Mouse (Mus musculus) retina, embryonic 14.5 days (tissue): Measurements from ENCODE around the gene Slc26a1.

Experiments
- DNase-seq: peaks from one replicate; pipeline ENCODE4 v3.0.0-alpha.2; 2015; ENCODE audit warnings: low spot score

The Slc26a1 gene

GRCm38 (mm10) chr5:108691152-108691551 lies 15.8 kb upstream of the Slc26a1 start:
- DNase-seq = no peak

DNA sequence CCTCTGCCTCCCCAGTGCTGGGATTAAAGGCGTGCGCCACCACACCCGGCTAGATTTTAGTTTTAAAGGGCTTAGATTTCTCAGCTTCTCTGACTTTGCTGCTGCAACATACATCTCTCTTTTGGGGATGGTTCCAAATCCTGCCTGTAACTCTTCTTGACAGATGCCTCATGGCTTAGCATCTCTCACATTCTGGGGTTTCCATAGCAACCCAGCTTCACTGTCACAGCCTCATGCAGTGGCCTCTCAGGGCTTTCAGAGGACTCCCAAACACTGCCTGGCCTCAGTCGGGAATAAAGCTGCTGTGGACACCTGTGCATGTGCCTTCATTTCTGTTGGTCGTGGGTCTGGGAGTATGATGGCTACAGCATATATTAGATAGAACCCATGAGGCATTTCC lies 13.7 kb upstream of the Slc26a1 start:
- DNase-seq = peak; percentile 30

DNA sequence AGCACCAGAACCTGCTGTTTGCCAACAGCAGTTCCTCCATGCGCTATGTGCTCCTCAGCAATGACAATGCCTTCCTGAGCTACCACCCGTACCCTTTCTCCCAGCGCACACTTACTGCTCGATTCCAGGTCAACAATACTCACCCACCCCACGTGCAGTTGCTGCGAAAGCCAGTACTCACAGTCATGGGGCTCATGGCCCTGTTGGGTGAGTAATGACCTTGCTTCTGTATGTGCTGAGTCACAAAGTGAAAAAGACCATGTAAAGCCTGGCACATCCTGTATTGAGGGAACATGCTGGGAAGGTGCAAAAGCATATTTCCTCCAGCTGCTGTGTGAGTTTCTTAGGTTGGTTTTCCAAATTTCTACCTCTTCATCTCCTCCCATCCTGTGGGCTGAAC lies 5.5 kb upstream of the Slc26a1 start:
- no peak for DNase-seq

DNA sequence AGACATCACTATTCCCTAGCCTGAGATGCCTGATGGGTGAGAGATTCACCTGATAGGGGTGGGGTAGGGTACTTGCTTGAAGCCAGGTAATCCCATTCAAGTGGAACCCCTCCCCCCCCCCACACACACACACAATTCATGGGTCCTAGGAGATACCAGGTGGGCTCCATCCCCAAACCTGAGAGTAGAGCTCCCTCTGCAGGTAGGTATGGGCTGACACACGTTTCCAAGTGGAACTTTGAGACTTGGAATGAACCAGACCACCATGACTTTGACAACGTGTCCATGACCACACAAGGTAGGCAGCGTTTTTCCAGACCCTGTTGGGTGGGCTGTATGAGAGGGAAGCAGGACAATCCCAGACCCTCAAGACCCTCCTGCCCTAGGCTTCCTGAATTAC lies 4.5 kb upstream of the Slc26a1 start:
- DNase-seq = no peak

DNA sequence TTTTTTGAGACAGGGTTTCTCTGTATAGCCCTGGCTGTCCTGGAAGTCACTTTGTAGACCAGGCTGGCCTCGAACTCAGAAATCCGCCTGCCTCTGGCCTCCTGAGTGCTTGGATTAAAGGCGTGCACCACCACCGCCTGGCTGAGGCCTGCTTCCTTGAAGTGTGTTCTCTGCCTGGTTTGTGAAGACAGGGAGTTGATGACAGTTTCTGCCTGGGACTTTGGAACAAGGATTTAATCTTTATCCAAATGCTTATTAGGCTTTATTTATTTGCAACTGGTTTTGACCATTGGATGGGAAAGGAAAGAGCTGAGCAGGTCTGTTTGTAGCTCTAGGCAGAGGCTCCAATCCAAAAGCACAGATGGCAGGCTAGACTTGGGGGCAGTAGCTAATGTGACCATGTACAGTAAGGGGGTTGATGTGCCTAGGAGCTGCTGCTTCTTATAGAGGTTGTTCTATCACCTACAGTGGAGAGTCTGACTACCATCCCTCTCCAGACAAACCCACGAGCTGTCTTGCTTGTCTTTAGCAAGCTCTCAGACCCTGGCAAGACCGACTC lies 3.0 kb upstream of the Slc26a1 start:
- no peak for DNase-seq

DNA sequence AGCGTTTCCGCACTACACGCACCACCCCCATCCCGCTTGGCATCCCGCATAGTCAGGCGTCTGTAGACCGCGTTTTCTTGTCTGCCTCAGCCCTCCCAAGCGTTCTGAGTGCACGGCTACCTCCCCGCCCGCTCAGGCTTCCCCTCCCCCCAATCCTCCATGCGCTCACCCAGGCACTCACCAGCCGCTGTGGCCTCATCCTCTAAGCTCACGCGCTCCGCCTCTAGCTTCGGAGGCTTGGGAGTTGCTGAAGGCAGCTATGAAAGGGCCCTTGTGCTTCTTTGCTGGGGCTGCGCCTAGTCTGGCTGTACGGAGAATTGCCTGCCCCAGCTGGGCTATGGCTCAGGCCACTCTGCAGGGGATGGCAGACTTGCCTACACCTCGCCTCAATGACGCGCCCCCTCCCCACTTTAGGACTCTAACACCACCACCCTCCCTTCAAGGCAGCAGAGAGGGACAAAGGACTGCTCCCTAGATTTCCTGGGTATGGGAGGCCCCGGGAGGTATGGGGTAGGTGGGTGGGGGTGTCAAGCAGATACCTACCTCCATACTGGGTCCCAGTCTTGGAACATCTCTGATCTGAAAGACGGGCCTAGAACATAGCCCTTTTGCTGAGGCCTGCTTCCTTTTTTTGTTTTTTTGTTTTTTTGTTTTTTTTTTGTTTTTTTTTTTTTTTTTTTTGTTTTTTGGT lies 2.4 kb upstream of the Slc26a1 start:
- peak; percentile 76 for DNase-seq

- DNase-seq = peak; percentile 20
Observed at GRCm38 (mm10) chr5:108676772-108677498, 1.6 kb upstream of the Slc26a1 start.

GRCm38 (mm10) chr5:108674624-108675023 lies 745 bp downstream of the Slc26a1 start:
- no peak for DNase-seq

DNA sequence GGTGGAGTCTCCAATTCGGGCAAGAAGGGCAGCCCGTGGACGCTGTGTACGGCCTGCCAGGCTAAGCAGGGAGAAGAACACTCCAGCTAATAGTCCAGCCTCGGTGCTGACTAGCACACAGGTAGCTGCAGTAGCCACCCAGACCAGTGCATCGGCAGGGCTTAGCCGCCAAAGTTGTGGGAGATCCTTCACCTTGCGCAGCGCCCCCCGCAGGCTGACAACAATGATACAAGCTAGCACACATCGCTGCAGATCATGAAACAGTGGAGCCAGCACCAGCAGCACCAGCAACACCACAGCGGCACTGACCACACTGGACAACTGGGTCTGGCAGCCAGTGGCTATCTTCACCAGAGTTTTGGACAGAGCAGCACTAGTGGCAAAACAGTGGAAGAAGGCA lies 3.6 kb downstream of the Slc26a1 start:
- no peak for DNase-seq

GRCm38 (mm10) chr5:108670785-108671184 lies 4.6 kb downstream of the Slc26a1 start:
- peak; percentile 68 for DNase-seq

GRCm38 (mm10) chr5:108669986-108670385 lies 5.4 kb downstream of the Slc26a1 start:
- no peak for DNase-seq

GRCm38 (mm10) chr5:108668977-108669936 lies 6.1 kb downstream of the Slc26a1 start, which contains the start of gene Dgkq:
Gene Dgkq (minus strand): TSS chr5:108669672.
- peak; percentile 89 for DNase-seq

GRCm38 (mm10) chr5:108668387-108668932 lies 6.9 kb downstream of the Slc26a1 start:
- DNase-seq = no peak

DNA sequence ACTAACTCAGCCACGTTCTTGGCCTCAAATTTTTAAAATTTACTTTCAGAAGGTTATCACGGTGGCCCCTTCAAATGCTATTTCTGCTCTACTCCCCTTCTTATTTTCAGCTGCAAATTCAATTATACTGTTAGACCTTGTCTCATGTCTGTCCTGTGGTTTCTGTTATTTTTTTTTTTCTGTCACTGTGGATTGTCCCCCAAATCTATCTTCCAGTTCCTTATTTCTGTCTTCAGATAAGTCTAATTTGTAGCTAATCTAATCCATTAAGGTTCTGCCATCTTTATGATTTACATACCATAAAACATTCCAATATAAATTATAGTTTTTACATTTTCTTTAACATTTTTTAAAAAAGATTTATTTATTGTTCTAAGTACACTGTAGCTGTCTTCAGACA lies 8.0 kb downstream of the Slc26a1 start:
- no peak for DNase-seq

DNA sequence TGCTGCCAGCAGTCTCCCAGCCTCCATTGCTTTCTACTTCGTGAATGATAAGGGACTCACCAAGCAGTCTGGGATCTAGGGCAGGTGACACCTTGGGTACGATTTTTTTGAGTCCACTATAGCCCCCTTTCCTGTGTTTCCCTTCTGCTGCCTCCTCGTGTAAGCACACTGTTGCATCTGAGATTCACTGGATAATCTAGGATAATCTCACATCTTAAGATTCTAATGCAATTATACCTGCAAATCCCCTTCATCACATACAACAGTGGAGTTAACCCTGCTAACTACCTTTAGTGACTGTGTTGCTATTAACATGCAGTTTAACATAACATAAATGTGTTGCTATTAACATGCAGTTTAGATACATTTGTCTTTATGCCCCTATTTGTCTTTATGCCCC lies 10.3 kb downstream of the Slc26a1 start:
- DNase-seq = no peak

DNA sequence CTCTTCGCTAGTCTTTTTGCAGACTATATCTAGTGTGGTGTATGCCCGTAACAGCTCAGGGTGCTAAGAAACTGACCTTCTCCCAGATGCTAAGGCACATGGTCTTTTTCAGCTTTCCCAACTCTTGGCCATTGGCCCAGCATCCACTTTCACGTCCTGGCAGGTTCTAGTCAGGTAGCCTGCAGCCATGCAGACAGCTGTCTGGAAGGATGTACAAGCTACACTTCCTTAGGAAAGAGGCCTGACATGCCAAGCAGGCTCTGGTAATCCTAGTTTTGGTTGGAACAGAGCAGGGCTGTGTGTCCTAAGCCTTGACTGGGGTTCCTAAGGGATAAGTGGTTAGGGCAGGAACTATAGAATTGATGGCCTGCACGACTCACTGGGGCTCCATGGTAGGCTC lies 12.6 kb downstream of the Slc26a1 start:
- DNase-seq = no peak

DNA sequence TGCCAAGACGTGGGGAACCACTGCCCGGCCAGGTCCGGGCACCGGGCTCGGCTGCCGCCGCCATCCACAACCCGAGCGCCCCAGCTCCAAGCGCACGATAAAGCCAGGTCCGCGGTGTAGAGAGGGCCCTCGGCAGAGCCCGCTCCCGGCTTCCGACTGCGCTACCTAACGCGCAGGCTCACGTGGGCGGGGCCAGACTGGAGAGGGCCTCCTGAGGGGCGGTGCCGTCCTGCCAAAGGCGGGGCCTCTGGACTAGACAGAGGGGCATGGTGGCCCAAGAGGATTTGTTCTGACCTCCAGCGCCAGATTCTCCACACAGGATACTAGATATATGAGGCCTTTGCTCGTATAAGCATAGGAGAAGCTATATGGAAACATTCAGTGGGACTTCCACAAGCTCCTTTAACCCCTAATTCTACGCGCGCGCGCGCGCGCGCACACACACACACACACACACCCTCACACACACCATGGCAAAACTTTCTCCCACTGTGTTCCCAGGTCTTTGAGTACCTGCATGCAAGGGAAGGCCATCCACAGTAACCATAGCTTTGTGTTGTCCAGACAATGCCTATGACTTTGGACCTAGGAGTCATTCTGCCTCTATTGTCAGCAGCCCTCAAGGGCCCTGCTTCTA lies 14.6 kb downstream of the Slc26a1 start:
- peak; percentile 93 for DNase-seq

- peak; percentile 11 for DNase-seq
Observed at GRCm38 (mm10) chr5:108659698-108660631, 15.4 kb downstream of the Slc26a1 start, which contains the start of gene Idua. Gene Idua (plus strand): TSS chr5:108660331.

- no peak for DNase-seq
Observed at GRCm38 (mm10) chr5:108658611-108659010, 16.8 kb downstream of the Slc26a1 start.

DNA sequence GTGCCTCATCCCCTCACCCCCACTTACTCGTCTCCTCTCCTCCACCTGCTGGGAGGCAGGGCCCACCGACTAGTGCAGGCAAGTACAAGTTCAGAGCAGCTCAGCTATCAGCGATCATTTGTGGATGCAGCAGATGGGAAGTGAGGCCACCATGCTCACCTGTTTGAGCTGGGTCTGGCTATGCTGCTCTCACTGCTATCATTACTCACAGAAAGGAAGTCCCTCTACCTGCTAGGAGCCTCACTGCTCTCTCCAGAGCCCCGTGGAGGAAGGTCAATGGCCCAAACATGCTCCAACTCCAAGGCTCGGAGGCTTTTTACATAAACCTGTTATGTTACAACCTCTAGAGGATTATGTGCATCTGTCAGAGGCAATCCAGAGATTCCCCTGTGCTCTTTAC lies 18.0 kb downstream of the Slc26a1 start:
- no peak for DNase-seq
